8 mouse cellular contexts compared by ENCODE assay signal in genomic region chr11:72037996-72038395, GRCm38 (mm10). TPM values are rescaled to one million over a fixed set of nuclear protein-coding genes. Genes with fewer than 3 reads are reported as not detected.
A peak's percentile ranks its signal among the peaks of the same experiment; 100 is the strongest.
DNase-seq lines count a peak whose midpoint lies in the region; ATAC-seq and TF ChIP-seq lines count a peak whose summit lies in the region.

No protein-coding gene starts in this region.

- intact Hi-C loops in left cerebral cortex, postnatal 4 days (cut with DNase I), result loop anchor here (2.0 kb wide), 1 partner anchor 691 kb away; no protein-coding TSS in a partner anchor

- H3K4me1 ChIP-seq in hindbrain, embryonic 10.5 days (replicated peaks), result peaks cover 56% of the 10 kb centered on the region
- H3K4me1 ChIP-seq in hindbrain, embryonic 12.5 days, result peaks cover 33% of the 10 kb centered on the region
- H3K4me1 ChIP-seq in ES-E14 (ENCODE audit: control insufficient read depth in 2 of 2, insufficient read depth in 2 of 2, low read length in 2 of 2, poor library complexity in 1 of 2), result peaks cover 0 to 1% of the 10 kb centered on the region in 2 experiments; a peak in 1 of 4 replicates

- no peak overlapping the region for H3K4me3 ChIP-seq in hindbrain, embryonic 10.5 days
- no peak overlapping the region for H3K4me3 ChIP-seq in hindbrain, embryonic 12.5 days
- no peak overlapping the region for H3K4me3 ChIP-seq in ES-E14 (ENCODE audit: insufficient read depth in 1 of 2, low read depth in 1 of 2, low read length in 2 of 2, poor library complexity in 1 of 2, severe bottlenecking in 1 of 2)

- H3K36me3 ChIP-seq in hindbrain, embryonic 10.5 days, result no peaks in the 10 kb centered on the region
- H3K36me3 ChIP-seq in hindbrain, embryonic 12.5 days, result no peaks in the 10 kb centered on the region
- no peaks in the 10 kb centered on the region for H3K36me3 ChIP-seq in ES-E14 (ENCODE audit: control insufficient read depth, insufficient read depth, low read length, poor library complexity, severe bottlenecking)

- peak; percentile 79 for DNase-seq in hindbrain, embryonic 10.5 days (ENCODE audit: low spot score)
- peak; percentile 66 for DNase-seq in ES-E14 (ENCODE audit: low read depth, low spot score)
- DNase-seq in cerebellum, adult 8-10 months, result peak; percentile 75
- peak; percentile 44 to 68 for DNase-seq in gastrocnemius, postnatal 4 days (ENCODE audit: low spot score in 2 of 2)
- DNase-seq in left cerebral cortex, postnatal 4 days, result peak; percentile 86
- peak; percentile 90 for DNase-seq in retina, postnatal 1 day
- peak; percentile 87 for DNase-seq in thymus, postnatal 4 days

- in situ Hi-C loops in ES-E14 (cut with MboI; ENCODE audit: low sequenced_read_pairs in 2 of 2, unreplicated experiment in 2 of 2), result loop anchor here in 1 of 2 experiments (25.0 kb wide), 1 partner anchor 701 kb away; no protein-coding TSS in a partner anchor

- H3K4me2 ChIP-seq in hindbrain, embryonic 12.5 days (replicated peaks), result no peak overlapping the region

- H3K27ac ChIP-seq in hindbrain, embryonic 10.5 days, result peak overlapping the region; percentile 62; the same call in 1 of the 2 replicates
- no peak overlapping the region for H3K27ac ChIP-seq in hindbrain, embryonic 12.5 days
- no peak overlapping the region for H3K27ac ChIP-seq in ES-E14 (ENCODE audit: insufficient read depth, low read depth, low read length, poor library complexity, severe bottlenecking)

- peaks cover 26% of the 10 kb centered on the region for H3K27me3 ChIP-seq in hindbrain, embryonic 10.5 days (ENCODE audit: insufficient read depth, poor library complexity, severe bottlenecking)
- H3K27me3 ChIP-seq in hindbrain, embryonic 12.5 days, result peaks cover 4% of the 10 kb centered on the region; the same call in 1 of the 2 replicates

- ATAC-seq in hindbrain, embryonic 12.5 days (ENCODE audit: low FRiP score), result no peak

- no peaks in the 10 kb centered on the region for H3K9me3 ChIP-seq in hindbrain, embryonic 10.5 days
- no peaks in the 10 kb centered on the region for H3K9me3 ChIP-seq in hindbrain, embryonic 12.5 days (replicated peaks)
- H3K9me3 ChIP-seq in ES-E14 (ENCODE audit: control insufficient read depth, insufficient read depth, low read depth, low read length), result no peaks in the 10 kb centered on the region

- WGBS in hindbrain, embryonic 10.5 days, result 2% methylated on average over 4 of the region's 4 CpGs
- WGBS in hindbrain, embryonic 12.5 days, result under 1% methylated on average over 4 of the region's 4 CpGs

- no peak overlapping the region for H3K9ac ChIP-seq in hindbrain, embryonic 12.5 days
- no peak overlapping the region for H3K9ac ChIP-seq in ES-E14 (ENCODE audit: insufficient read depth, low read depth, low read length, poor library complexity, severe bottlenecking)

TF ChIP-seq in ES-E14, 5 proteins besides CTCF, POLR2A, EP300 and RAD21:
- TF ChIP-seq MAFK (IDR thresholded peaks at IDR 0.05; ENCODE audit: insufficient read depth, low read depth, low read length), result no peak
- TF ChIP-seq ZC3H11A (IDR thresholded peaks at IDR 0.05; ENCODE audit: borderline replicate concordance, low read depth, low read length), result 0 out of 2 replicates have a peak, but pooled peaks have one; percentile 9

RNA-seq across cellular contexts. Expression of gene Aipl1, which starts 0.7 kb away (rescaled TPM):
- 0.31 and 0.55 TPM in 2 replicates for polyA plus RNA-seq in hindbrain, embryonic 10.5 days (2016; fragmentation: Nextera tagmentation; extraction: Ambion mirVana)
- 0.25 and 0.40 TPM in 2 replicates for polyA plus RNA-seq in hindbrain, embryonic 12.5 days (2016; fragmentation: Nextera tagmentation; extraction: Ambion mirVana)
- 0.18 and 0.32 TPM in 2 replicates for total RNA-seq in ES-E14 (2012; rRNA removed)
- total RNA-seq in gastrocnemius, postnatal 4 days (2021), result under 1 TPM; 0.26 to 0.29 TPM
- total RNA-seq in left cerebral cortex, postnatal 4 days (2021), result under 1 TPM; 0.14 to 0.26 TPM

RNA-seq across cellular contexts. Expression of gene Pimreg, which starts 3.8 kb away (rescaled TPM):
- polyA plus RNA-seq in hindbrain, embryonic 10.5 days (2016; fragmentation: Nextera tagmentation; extraction: Ambion mirVana), result 228 and 229 TPM in 2 replicates
- 98.6 and 104 TPM in 2 replicates for polyA plus RNA-seq in hindbrain, embryonic 12.5 days (2016; fragmentation: Nextera tagmentation; extraction: Ambion mirVana)
- 28.7 and 31.3 TPM in 2 replicates for total RNA-seq in ES-E14 (2012; rRNA removed)
- total RNA-seq in gastrocnemius, postnatal 4 days (2021), result 10 to 100 TPM; 21.3 to 30.0 TPM
- total RNA-seq in left cerebral cortex, postnatal 4 days (2021), result 1 to 10 TPM; 9.3 to 9.7 TPM
